Mouse (Mus musculus) embryonic facial prominence, embryonic 12.5 days (tissue): ENCODE results near the gene Arhgef2. TPM values are rescaled to one million over a fixed set of nuclear protein-coding genes. Genes with fewer than 3 reads are reported as not detected.
A peak's percentile ranks its signal among the peaks of the same experiment; 100 is the strongest.
"Not testable (repeated sequence)": the region's sequence is repeated elsewhere in the genome, so short reads cannot be mapped to it uniquely, and the experiment has no call there.

Source experiments
- ATAC-seq: fragments of 200-750 bp; cut with Nextera tagmentation; 2 replicates; pipeline ENCODE4 v1.8.0; 2017; ENCODE audit not compliant: insufficient number of reproducible peaks, insufficient read depth, low FRiP score, low TSS enrichment
- H3K27ac ChIP-seq: fragments of 300-500 bp; sonication (generic); 2 replicates; pipeline ENCODE4 v1.5.1; 2016; ENCODE audit warnings: mild to moderate bottlenecking
- H3K27me3 ChIP-seq: fragments of 300-500 bp; sonication (generic); 2 replicates; pipeline ENCODE4 v1.6.1; 2016; ENCODE audit warnings: mild to moderate bottlenecking, moderate library complexity
- H3K36me3 ChIP-seq: fragments of 300-500 bp; sonication (generic); 2 replicates; pipeline ENCODE4 v1.6.1; 2016; ENCODE audit warnings: mild to moderate bottlenecking
- H3K4me1 ChIP-seq: fragments of 300-500 bp; sonication (generic); 2 replicates; pipeline ENCODE4 v1.6.1; 2016
- H3K4me2 ChIP-seq: fragments of 300-500 bp; sonication (generic); replicated peaks from 2 replicates; pipeline ENCODE4 v1.6.1; 2016; ENCODE audit warnings: mild to moderate bottlenecking, moderate library complexity
- H3K4me3 ChIP-seq: fragments of 300-500 bp; sonication (generic); 2 replicates; pipeline ENCODE4 v1.5.1; 2016; ENCODE audit warnings: mild to moderate bottlenecking
- H3K9ac ChIP-seq: fragments of 300-500 bp; sonication (generic); 2 replicates; pipeline ENCODE4 v1.6.1; 2016; ENCODE audit warnings: mild to moderate bottlenecking, moderate library complexity
- H3K9me3 ChIP-seq: fragments of 300-500 bp; sonication (generic); 2 replicates; pipeline ENCODE4 v1.6.1; 2016; ENCODE audit warnings: mild to moderate bottlenecking, moderate library complexity
- whole genome bisulfite sequencing: fragments of 180-500 bp; shearing (Covaris S2); methylation state at CpG from one replicate; pipeline ENCODE4 v1.1.7; 2016; 5-methylcytosine and 5-hydroxymethylcytosine counted together
- polyA plus RNA-seq: library from polyadenylated mRNA; unstranded; fragments of >200 nt; fragmentation: Nextera tagmentation; extraction: Ambion mirVana; gene quantifications from 2 replicates; pipeline ENCODE4 v1.2.1, GENCODE M21; 2016

The Arhgef2 gene
- polyA plus RNA-seq, result 117 and 123 TPM in 2 replicates

- Histone ChIP-seq H3K4me3 (0 out of 2 replicates have a peak within 1 kb of the TSS, but pooled peaks have one; percentile 26), H3K4me2 (peak within 1 kb of the TSS; percentile 62)
- H3K27ac ChIP-seq, H3K36me3 ChIP-seq, H3K9me3 ChIP-seq, H3K4me1 ChIP-seq, H3K27me3 ChIP-seq, H3K9ac ChIP-seq, ATAC-seq: not testable (repeated sequence)
- 91% methylated on average over 2 of the region's 2 CpGs for WGBS
Observed at GRCm38 (mm10) chr3:88605666-88606065, at the start of gene Arhgef2. Gene Arhgef2 (plus strand): TSS chr3:88605966.

DNA sequence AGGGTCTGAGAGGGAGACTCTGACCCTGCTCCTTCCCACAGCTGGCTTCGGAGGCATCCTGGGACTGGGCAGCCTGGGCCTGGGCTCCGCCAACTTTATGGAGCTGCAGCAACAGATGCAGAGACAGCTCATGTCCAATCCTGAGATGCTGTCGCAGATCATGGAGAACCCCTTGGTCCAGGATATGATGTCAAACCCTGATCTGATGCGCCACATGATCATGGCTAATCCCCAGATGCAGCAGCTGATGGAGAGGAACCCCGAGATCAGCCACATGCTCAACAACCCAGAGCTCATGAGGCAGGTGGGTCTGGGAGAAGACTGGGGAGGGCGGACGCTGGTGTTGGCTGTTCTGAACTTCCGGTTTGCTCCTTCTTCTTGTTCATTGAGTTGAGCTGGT is 49.1 kb upstream of the Arhgef2 start:
- Histone ChIP-seq H3K36me3 (peaks cover 61% of the 10 kb centered on the region), H3K4me2 (no peak overlapping the region), H3K4me3 (no peak overlapping the region), H3K4me1 (peaks cover 22% of the 10 kb centered on the region), H3K9ac (no peak overlapping the region), H3K27ac (no peak overlapping the region), H3K9me3 (no peaks in the 10 kb centered on the region), H3K27me3 (no peaks in the 10 kb centered on the region)
- no peak for ATAC-seq
- WGBS, result 92% methylated on average over 8 of the region's 8 CpGs

GRCm38 (mm10) chr3:88559596-88559995 is 46.2 kb upstream of the Arhgef2 start:
- WGBS, result 95% methylated on average over 9 of the region's 9 CpGs
- Histone ChIP-seq H3K9me3 (no peaks in the 10 kb centered on the region), H3K9ac (no peak overlapping the region), H3K4me3 (no peak overlapping the region), H3K27me3 (no peaks in the 10 kb centered on the region), H3K27ac (no peak overlapping the region), H3K4me1 (peaks cover 12% of the 10 kb centered on the region), H3K36me3 (peaks cover 90% of the 10 kb centered on the region), H3K4me2 (no peak overlapping the region)
- no peak for ATAC-seq

DNA sequence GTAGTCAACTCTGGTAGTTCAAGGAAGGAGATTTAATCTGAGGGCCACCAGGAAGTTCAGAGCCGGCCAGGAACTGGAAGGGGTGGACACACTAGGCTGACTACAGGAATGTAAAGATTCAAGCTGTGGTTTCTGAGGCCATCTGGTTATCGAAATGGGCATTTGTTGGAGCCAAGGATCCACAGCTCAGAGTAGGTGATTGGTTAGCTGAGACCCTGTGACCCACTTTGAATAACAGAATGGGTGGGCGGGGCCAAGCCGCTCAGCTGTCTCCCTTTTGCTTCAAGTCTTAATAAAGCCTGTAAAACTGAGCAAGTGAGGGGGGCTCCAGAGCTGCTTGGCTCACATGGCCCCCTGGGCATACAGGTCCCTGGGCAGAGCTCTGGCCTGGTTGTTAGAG is 43.8 kb upstream of the Arhgef2 start:
- Histone ChIP-seq H3K9me3 (no peaks in the 10 kb centered on the region), H3K36me3 (peaks cover 100% of the 10 kb centered on the region), H3K4me1 (no peaks in the 10 kb centered on the region), H3K27me3 (no peaks in the 10 kb centered on the region), H3K9ac (no peak overlapping the region), H3K4me3 (no peak overlapping the region), H3K4me2 (no peak overlapping the region), H3K27ac (no peak overlapping the region)
- 0 out of 2 replicates have a peak, but pooled peaks have one; percentile 8 for ATAC-seq
- 75% methylated on average over 4 of the region's 4 CpGs for WGBS

DNA sequence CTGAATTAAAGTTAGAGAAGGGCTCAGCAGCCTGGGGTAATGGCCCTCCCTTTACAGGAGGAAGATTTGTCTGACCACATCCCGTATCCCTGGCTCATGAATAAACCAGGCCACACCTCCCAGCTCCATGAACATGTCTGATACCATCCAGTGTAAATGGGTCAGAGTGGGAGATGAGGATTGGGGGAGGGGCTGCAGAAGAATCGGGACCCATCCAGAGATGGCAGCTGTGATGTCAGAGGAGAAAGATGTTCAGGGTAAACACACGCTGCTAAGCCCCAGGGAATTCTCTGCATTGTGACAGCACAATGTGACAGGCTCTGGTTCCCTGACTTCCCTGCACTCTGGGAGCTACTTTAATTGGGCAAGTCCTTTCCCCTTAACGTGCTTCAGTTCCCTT is 42.3 kb upstream of the Arhgef2 start:
- no peak overlapping the region for H3K27ac ChIP-seq

DNA sequence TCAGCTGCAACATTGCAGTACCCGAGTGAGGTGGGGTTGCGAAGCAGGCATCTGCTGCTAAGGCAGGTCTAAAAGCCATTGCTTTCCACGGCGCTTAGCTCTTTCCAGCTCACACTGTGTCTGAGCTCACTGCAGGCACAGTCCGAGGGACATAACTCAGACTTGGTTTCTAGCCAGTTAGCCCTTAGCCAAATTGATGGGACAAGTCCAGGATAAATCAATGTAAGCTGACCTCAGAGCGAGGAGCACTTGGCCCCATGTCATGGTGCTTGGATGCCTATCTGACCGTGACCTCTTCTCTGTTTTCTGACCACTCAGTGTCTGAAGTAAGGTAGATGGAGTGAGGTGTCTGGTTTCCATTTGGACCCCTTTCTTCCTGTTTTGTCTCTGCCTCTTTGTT is 41.8 kb upstream of the Arhgef2 start:
- Histone ChIP-seq H3K27me3 (no peaks in the 10 kb centered on the region), H3K27ac (no peak overlapping the region), H3K4me2 (no peak overlapping the region), H3K9ac (no peak overlapping the region), H3K4me1 (no peaks in the 10 kb centered on the region), H3K4me3 (no peak overlapping the region), H3K9me3 (no peaks in the 10 kb centered on the region), H3K36me3 (peaks cover 99% of the 10 kb centered on the region)
- ATAC-seq, result no peak
- WGBS, result 85% methylated on average over 7 of the region's 7 CpGs

More for the DNA sequence above, 42.3 kb upstream of the Arhgef2 start:
- H3K4me1 ChIP-seq, result no peaks in the 10 kb centered on the region
- no peak overlapping the region for H3K9ac ChIP-seq
- H3K4me3 ChIP-seq, result no peak overlapping the region
- peaks cover 99% of the 10 kb centered on the region for H3K36me3 ChIP-seq
- H3K9me3 ChIP-seq, result no peaks in the 10 kb centered on the region
- WGBS, result 74% methylated on average over 4 of the region's 4 CpGs
- no peaks in the 10 kb centered on the region for H3K27me3 ChIP-seq
- H3K4me2 ChIP-seq, result no peak overlapping the region
- no peak for ATAC-seq

DNA sequence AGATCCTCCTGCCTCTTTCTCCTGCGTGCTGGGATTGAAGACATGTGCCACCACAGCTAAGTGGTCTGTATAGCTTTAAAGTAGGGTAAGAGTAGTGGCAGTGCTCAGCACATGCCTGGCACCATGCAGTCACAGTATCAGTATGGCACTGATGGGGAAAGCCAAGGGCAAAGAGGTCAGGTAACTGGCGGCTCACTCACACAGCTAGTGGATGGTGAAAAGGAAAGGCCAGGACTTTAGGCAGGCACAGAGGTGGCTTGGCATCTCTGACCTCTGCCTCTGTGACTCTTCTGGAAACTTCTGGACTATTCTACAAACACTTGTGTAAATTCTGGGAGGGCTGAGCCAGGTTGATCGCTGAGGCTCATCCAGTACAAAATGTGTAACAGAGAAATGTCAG is 39.6 kb upstream of the Arhgef2 start:
- H3K4me3 ChIP-seq, result no peak overlapping the region
- no peak for ATAC-seq
- no peaks in the 10 kb centered on the region for H3K27me3 ChIP-seq
- no peaks in the 10 kb centered on the region for H3K9me3 ChIP-seq
- no peak overlapping the region for H3K27ac ChIP-seq
- H3K4me2 ChIP-seq, result no peak overlapping the region
- no peak overlapping the region for H3K9ac ChIP-seq
- no peaks in the 10 kb centered on the region for H3K4me1 ChIP-seq
- H3K36me3 ChIP-seq, result peaks cover 97% of the 10 kb centered on the region
- WGBS, result 91% methylated on average over 3 of the region's 3 CpGs

GRCm38 (mm10) chr3:88566536-88567061 is 39.2 kb upstream of the Arhgef2 start:
- Histone ChIP-seq H3K4me2 (no peak overlapping the region), H3K36me3 (peaks cover 93% of the 10 kb centered on the region), H3K4me3 (no peak overlapping the region), H3K27ac (no peak overlapping the region), H3K9ac (no peak overlapping the region), H3K9me3 (no peaks in the 10 kb centered on the region), H3K4me1 (no peaks in the 10 kb centered on the region), H3K27me3 (no peaks in the 10 kb centered on the region)
- no peak for ATAC-seq
- WGBS, result 87% methylated on average over 4 of the region's 4 CpGs

- WGBS, result 97% methylated on average over 6 of the region's 6 CpGs
- no peak overlapping the region for H3K4me3 ChIP-seq
- no peak overlapping the region for H3K9ac ChIP-seq
- no peaks in the 10 kb centered on the region for H3K4me1 ChIP-seq
- no peak for ATAC-seq
- H3K36me3 ChIP-seq, result peaks cover 80% of the 10 kb centered on the region
- H3K27ac ChIP-seq, result no peak overlapping the region
- no peaks in the 10 kb centered on the region for H3K9me3 ChIP-seq
- no peak overlapping the region for H3K4me2 ChIP-seq
- no peaks in the 10 kb centered on the region for H3K27me3 ChIP-seq
Observed at GRCm38 (mm10) chr3:88567892-88568291, 37.9 kb upstream of the Arhgef2 start.

DNA sequence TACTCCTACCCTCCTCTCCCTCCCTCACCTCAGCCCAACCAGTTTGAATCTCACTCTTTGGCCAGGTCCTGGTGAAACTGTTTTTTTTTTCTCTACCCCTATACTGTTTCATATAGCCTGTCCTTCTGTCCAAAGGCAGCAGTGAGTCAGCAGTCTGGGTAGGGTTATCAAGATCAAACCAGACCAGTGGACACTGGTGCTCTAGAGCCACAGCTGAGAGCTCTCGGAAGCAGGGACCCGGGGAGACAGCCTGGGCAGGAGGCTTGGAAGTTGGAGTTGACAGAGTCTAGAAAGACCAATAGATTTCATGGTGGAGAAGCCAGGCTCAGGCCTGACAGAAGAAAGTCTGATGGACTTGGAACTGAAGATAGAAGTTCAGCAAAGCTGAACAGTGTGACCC is 37.2 kb upstream of the Arhgef2 start:
- no peak overlapping the region for H3K9ac ChIP-seq
- no peak overlapping the region for H3K27ac ChIP-seq
- H3K4me3 ChIP-seq, result no peak overlapping the region
- H3K36me3 ChIP-seq, result peaks cover 72% of the 10 kb centered on the region
- 96% methylated on average over 2 of the region's 2 CpGs for WGBS
- H3K4me2 ChIP-seq, result no peak overlapping the region
- no peaks in the 10 kb centered on the region for H3K4me1 ChIP-seq
- ATAC-seq, result no peak
- H3K9me3 ChIP-seq, result no peaks in the 10 kb centered on the region
- no peaks in the 10 kb centered on the region for H3K27me3 ChIP-seq

GRCm38 (mm10) chr3:88569093-88569492 is 36.7 kb upstream of the Arhgef2 start:
- WGBS, result 96% methylated on average over 2 of the region's 2 CpGs
- Histone ChIP-seq H3K27ac (no peak overlapping the region), H3K4me2 (no peak overlapping the region), H3K27me3 (no peaks in the 10 kb centered on the region), H3K9me3 (no peaks in the 10 kb centered on the region), H3K4me1 (no peaks in the 10 kb centered on the region), H3K36me3 (peaks cover 68% of the 10 kb centered on the region), H3K4me3 (no peak overlapping the region), H3K9ac (no peak overlapping the region)
- no peak for ATAC-seq

GRCm38 (mm10) chr3:88569694-88570093 is 36.1 kb upstream of the Arhgef2 start:
- Histone ChIP-seq H3K27me3 (no peaks in the 10 kb centered on the region), H3K27ac (no peak overlapping the region), H3K9ac (no peak overlapping the region), H3K36me3 (peaks cover 62% of the 10 kb centered on the region), H3K4me1 (no peaks in the 10 kb centered on the region), H3K4me3 (no peak overlapping the region), H3K9me3 (no peaks in the 10 kb centered on the region), H3K4me2 (no peak overlapping the region)
- no peak for ATAC-seq
- 95% methylated on average over 5 of the region's 5 CpGs for WGBS

DNA sequence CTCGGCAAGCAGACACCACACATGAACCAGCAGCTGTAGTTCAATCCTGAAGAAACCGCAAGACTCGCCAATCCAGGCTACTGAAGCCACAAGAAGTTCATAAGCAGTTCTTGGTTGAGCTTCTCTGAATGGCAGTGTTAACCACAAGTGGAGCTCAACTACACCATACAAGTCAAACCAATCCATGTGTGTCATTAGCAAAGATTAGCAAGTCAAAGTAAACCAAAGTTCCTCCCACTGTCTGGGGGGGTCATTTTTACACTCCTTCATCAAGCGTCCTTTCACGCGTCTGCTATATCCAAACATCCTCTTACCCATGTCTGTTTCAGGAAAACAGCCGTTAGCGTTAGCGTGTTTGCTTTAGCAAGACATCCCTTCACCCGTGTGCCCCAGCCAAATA is 35.4 kb upstream of the Arhgef2 start:
- H3K9me3 ChIP-seq, result no peaks in the 10 kb centered on the region
- no peak overlapping the region for H3K9ac ChIP-seq
- no peak for ATAC-seq
- 95% methylated on average over 10 of the region's 10 CpGs for WGBS
- H3K4me2 ChIP-seq, result no peak overlapping the region
- H3K27ac ChIP-seq, result no peak overlapping the region
- H3K36me3 ChIP-seq, result peaks cover 55% of the 10 kb centered on the region
- H3K27me3 ChIP-seq, result no peaks in the 10 kb centered on the region
- no peak overlapping the region for H3K4me3 ChIP-seq
- no peaks in the 10 kb centered on the region for H3K4me1 ChIP-seq
